Mouse (Mus musculus) layer of hippocampus, adult 8-10 months (tissue): ENCODE measurements around the gene Cep170b. TPM values are rescaled to one million over a fixed set of nuclear protein-coding genes. Genes with fewer than 3 reads are reported as not detected.

Experiments
- DNase-seq, 2 experiments: peaks; one replicate each; pipeline ENCODE4 v3.0.0; 2022; ENCODE audit warnings: low spot score in 2 of 2
- total RNA-seq, 4 experiments: library from RNA; stranded (reverse); gene quantifications; 2 replicates each; pipeline ENCODE4 v1.2.4; 2022

Cep170b gene
- total RNA-seq: 100 to 1,000 TPM; 190 to 216 (median 203) TPM

DNA sequence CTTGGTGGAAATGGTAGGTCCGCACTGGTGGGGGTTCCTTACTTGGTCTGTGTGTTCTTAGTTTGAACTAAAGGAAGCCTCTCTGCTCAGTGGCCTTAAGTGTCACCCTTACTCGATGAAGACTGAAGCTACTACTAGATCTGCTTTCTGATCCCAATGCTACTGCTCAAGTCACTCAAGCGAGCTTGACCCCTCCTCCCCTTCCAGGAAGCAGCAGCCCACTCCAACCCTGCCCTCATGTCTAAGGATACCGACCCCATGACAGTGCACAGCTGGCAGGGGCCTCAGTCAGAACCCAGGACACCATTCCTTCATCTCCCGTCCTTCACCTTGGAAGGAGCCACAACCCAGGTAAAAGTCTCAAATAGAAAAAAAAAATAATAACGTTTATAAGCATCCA is at the start of gene Cep170b:
Gene Cep170b, plus strand, starts transcription at position 240 of the 400 bp plus-strand sequence.
- no peak for DNase-seq

DNA sequence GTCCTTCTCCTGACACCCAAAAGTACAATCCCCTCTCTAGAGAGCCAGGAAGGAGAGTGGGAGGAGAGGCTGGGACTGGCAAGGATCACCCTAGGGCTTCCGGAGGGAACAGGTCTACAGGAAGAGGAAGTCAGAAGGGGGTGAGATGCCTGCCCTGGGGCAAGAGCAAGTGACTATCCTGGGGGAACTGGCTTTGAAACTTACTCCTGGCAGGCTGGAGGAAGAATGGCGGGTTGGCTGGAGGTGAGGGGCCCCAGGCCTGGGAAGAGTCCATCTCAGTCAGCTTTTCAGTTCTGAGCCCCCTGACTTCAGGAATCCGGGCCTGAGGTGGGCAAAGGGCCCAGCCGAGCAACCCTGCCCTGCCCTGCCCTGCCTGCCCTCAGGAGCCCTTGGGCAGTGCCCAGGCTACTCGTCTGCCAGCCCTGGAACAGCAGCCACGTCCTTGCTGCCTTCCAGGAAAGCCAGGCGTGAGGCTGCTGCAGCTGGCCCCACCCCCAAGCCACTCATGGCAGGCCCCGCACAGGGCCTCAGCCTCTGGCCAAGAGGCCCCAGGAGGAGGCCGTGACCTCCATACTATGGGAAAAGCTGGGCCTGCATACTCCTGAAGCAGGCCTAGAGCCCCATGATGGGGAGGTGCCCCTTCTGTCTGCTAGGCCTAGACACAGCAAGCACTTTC is 49.4 kb upstream of the Cep170b start:
- DNase-seq: no peak

DNA sequence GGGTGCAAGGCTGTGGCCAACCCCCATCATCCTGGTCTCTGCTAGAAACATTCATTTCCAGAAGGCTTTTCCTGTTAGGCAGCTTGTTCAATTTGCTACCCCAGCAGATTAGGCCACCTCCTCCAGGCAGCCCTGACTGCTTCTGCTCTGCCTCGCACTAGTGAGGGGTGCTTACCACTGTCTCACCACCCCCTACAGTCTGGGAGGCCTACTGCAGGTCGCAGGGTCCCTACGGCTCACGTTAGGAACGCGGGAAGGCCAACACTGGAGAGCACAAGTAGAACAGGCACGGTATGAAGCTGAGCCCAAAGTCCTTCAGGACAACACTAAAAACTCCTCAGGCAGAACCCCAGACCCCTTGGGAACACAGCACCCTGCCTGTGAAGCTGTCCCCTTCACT is 48.4 kb upstream of the Cep170b start:
- no peak for DNase-seq

DNA sequence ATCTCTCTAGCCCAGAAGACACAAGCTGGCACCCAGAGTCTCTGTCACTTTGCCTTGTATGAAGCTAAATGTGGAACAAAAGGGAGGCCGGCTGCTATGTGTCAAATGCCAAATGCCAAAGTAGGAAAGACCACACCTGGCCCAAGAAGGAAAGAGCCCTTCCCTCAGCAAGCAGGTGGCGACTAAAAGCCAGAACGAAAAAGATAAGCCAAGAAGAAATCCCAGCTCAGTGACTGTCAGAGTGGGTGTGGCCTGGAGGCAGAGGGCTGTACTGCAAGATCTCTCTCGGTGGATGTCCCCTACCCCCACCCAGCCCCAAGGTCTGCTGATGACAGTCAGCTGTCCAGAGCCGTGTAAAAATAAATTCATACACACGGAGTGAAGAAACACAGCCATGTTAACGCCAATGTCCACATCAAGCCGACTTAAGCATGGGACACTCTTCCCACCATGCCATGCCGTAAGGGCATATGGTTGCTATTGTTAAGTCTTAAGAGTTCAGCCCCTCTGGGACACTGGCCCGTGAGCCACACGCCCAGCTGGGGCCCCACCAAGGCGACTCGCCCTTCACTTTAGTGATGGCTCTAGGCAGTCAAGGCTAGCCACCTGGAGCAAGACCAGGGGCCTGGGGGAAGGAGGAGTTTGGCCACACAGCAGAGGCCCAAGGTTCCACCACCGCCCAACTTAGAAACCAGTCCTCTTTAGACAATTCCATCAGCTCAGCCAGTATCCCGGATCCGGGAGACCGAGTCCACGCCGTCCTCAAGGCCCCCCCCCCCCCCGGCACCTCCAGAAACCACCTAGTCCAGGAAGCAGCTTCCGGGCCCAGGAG is 47.3 kb upstream of the Cep170b start:
- no peak for DNase-seq

DNA sequence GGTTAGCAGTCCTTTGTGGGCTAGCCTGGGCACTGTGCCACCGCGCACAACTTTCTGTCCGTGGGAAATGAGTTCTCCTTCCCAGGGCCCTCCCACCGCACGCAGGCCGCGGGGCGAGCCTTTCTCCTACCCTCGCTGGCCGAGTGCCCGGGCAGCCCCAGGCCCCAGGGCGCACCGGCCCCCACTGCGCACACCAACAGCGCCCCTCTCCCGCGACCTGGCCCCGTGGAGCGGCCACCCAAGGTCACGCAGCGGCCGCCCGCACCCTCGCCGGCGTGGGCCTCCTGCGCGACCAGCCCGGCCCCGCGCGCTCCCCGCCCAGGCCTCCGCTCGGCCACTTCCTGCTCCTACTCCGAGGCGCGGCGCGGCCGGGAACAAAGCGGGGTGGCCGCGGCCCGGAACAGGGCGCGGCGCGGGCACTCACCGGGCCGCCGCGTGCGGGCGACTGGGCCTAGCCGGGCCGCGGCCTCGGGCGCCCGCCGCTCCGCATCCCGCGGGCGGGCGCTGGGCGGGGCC is 46.6 kb upstream of the Cep170b start:
- DNase-seq: no peak

DNA sequence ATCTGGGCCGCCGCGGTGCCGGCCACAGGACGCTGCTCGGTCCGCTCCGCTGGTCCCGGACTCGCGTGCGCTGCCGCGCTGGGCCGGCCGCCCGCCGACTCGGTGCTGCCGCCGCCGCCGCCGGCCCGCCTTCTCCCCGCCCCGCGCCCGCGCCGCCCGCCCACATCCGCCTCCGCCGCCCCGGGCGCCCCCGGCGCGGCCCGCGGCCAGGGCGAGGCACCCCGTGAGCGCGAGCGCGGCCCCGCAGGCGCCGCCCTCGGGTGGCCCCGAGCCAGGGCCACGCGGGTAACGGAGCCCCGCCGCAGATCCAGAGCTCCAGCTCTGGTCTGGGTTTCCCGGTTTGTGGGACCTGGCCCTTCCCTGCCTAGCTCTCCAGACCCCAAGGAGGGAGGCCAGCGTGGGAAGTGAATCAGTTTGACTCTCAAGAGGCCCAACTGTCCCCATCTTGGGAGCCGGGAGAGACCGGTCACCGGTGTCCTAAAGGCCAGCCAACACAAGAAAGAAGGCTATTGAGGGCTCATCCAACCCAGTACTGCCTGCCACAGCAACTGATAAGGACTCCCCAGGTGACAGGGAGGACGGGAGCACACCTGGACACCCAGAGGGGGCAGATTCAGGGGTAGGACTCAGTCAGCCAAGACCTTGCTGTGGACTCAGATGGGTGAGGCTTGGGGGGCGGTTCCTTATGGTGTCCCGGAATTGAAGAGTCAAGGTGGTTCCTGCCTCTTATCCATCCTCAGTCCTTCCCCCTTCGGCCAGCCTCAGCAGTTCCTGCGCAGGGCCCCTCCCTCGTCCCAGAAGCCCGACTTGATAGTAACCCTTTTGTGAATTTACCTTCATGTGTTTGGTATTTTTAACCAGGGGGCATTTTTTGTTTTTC is 45.9 kb upstream of the Cep170b start, which contains the start of gene Akt1:
Gene Akt1, minus strand, starts transcription at position 753 of the 880 bp plus-strand sequence.
- DNase-seq: no peak

DNA sequence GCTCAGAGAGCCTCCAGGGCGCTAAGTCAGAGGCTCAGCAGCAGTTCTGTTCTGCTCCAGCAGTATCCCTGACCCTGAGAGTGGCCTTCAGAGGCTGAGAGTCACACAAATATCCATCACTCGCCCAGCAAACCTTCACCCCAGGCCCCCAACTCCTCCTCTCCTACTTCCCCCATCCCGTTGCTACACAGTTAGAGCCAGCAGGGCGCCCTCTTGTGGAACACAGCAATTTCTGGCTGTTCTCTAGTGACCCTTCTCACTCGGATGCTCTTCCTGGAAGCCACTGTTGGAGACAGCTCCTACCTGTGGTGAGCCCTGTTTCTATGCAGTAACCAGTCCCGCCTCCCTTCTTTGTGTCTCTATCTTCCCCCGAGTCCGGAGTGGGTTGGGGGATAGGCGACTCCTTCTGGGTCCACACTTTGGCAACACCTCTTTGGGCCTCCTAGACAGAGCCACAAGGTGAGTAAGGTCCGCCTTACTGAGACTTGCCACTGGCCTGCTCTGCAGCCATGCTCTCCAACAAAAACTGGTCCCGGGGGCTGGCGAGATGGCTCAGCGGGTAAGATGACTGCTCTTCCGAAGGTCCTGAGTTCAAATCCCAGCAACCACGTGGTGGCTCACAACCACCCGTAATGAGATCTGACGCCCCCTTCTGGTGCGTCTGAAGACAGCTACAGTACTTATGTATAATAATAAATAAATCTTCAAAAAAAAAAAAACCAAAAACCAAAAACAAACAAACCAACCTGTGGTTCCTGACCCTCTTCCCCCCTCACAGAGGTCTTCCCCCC is 44.8 kb upstream of the Cep170b start:
- DNase-seq: peak; percentile 69 to 74

DNA sequence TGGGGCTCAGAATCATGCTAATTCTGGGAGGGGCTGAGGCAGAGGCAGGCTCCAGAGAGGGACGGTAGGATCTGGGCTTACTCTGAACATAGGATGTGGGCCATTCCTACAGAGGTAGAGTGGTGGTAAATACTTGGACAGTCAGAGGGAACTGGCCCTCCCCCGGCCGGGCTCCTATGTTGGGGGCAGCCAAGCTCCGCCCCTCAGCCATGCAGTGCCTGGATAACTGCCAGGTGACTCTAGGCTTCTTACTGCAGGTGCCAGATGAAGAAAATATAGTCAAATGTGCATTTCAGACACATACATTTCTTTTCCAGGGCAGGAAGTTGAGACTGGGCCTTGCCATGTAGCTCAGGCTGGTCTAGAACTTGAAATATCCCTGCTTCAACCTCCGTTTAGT is 43.2 kb upstream of the Cep170b start:
- no peak for DNase-seq

DNA sequence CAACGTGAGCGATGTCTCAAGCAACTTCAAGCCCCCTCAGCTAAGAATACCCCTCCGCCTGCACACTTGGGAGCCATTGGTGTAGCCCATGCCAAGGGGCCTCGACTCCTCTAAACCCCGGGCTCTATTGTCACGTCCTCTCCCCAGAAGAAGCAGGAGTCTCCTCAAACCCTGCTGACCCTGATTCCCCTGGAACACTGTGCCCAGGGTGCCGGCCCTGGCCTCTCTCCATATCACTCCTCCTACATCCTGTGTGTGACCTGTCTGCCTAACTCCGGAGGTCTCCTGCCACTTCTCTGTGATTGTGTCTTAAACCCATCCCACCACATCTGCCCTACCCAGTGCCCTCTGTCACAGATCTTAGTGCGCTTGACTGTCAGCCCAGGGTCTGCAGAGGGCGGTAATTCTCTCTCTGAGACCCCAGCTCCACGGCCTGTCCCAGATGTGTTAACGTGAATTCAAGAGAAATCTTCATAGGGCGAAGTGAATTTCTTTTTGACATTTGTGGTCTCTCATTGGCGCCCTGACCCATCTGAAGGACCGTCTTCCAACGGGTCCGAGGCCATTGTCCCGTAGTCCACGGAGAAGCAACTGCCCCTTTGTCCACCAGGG is 42.2 kb upstream of the Cep170b start:
- DNase-seq: no peak

DNA sequence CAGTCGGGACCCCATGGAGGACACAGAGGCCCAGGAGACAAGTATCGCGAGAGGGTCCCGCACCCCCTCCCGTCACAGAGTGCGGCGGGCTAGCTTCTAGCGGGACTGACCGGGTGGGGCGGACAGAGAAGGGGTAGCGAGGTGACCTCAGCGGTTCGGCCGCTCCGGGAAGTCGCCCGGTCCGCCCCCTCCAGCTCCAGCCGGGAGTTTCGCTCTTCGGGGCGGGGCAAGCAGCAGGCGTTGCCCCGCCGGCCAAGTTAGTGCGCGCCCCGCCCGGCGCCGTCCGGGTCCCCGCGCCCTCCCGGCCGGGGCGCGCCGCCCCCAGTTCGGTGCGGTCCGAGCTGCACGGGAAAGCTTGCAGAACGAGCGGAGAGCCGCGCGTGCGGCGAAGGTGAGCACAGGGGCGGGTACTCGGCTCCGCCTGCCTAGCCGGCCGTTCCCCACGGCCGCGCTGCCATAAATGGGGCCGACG is 41.7 kb upstream of the Cep170b start, which contains the start of gene Zbtb42:
Gene Zbtb42, plus strand, starts transcription at position 274 of the 472 bp plus-strand sequence.
- DNase-seq: no peak

DNA sequence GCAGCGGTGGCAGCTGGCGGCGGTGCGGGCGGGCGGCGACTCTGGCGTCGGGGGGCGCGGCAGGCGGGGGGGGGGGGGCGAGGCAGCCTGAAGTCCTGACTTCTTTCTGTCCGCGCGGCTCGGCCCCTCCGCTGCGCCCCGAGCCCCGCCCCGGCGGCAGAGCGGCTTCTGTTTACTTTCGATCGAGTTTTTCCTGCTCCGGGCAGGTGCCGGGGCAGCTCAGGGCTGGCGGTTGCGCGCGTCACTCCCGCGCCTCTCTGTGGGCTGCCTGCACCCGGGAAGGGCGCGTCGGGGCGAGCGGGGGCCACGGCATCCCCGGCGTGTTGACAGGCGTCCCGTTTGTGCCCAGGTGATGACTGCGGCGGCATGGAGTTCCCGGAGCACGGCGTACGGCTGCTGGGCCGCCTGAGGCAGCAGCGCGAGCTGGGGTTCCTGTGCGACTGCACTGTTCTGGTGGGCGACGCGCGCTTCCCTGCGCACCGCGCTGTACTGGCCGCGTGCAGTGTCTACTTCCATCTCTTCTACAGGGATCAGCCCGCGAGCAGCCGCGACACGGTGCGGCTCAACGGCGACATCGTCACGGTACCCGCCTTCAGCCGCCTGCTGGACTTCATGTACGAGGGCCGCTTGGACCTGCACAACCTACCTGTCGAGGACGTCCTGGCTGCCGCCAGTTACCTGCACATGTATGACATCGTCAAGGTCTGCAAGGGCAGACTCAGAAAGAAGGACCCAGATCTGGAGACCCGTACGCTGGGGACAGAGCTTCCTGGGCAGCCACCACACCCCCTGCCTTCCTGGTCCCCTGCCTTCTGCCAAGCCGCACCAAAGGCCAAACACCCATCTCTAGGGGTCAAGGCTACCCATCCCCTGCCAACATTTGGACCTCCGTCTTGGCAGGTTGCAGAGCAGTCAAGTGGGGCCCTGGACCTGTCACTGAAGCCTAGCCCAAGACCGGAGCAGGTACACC is 40.9 kb upstream of the Cep170b start:
- no peak for DNase-seq

DNA sequence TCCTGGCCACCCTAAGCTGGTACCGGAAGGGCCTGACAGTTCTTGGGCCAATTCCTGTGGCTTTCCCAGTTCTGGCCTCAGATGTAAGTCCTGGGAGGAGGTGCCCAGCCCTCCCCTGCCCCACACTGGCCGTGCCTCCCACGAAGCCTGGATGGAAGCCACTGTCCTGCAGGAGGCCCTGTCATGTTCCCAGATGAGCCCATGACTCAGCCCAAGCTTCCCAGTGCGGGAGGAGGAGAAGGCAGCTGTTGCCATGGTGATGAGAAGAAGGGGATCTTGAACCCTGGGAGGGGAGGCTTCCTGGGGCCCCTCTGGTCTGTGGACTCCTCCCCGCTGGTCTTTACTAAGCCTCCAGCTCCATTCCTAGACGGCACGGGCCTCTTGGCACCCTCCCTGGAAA is 36.9 kb upstream of the Cep170b start:
- DNase-seq: no peak

DNA sequence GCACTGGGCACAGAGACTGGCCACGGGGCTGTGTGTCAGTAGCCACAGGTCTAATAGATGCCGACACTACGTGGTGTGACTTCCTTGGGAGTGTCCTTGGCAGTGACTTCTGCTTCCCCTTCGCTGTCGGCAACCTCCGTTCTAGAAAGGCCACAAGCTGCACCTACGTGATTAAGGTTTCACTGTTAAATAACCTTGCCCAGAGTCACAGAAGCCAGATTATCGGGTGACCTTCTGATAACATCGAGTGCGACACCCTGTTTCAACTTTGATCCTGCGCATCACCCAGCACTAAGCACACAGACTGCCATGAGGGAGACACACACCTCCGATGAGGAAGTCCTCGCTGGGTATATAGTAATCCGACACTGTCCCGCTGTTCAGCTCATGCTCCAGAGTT is 31.8 kb upstream of the Cep170b start:
- no peak for DNase-seq

DNA sequence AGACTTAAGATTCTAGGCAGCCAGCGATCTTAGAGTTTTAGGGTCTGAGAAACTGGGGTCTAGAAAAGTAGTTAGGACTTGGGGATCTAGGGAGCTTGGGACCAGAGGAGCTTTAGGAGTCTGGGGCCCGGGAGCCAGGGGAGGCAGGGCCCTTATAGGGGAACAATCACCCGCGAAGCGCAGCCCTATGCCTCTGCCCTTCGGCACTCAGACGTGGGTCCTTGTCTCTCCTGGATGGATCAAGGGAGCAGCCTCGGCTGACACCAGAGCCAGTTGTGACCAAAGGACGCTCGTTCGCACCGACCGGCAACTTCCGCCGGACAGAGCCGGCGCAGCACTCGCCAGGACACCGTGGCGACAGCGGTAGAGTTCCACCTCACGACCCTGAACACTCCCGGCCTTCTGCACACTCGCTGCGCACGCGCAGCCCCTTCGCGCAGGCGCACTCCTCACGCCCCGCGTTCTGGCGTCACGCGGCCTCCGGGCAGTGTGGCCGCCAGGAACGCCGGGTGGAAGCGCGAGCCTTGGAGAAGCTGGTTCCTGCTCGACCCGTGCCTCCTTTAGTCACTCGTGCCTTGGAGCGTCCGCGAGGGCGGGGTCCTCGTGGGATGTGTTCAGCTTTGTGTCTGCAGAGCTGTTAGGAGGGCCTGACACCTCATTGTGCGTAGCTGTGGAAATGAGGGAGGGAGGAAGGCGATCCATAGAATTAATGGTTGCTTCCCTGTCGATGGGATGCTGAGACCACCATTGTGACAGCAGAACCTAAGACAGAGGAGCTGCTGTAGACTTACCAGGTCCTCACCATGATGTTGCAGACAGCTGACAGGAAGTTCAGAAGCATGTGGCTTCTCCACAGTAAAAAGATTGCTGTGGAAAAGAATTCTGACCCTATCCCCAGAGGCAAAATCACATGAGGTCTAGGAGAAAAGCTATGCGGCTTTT is 26.8 kb upstream of the Cep170b start:
- DNase-seq: peak; percentile 91 to 96

DNA sequence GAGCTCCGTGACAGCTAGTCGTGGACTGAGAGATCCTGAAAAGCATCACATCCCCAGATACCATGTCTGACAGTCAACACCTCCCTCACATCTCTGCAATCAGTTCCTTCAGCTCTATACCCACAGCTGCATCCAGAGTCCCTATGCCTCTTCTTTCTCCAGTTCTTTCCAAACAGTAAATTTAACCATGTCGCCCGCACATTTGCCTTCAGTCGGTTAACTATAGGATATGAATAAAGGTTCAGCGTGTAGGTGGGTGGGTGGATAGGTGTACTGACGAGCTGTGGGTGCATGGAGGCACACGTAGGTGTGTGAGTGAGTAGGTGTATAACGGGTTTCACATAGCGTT is 26.2 kb upstream of the Cep170b start:
- DNase-seq: no peak

DNA sequence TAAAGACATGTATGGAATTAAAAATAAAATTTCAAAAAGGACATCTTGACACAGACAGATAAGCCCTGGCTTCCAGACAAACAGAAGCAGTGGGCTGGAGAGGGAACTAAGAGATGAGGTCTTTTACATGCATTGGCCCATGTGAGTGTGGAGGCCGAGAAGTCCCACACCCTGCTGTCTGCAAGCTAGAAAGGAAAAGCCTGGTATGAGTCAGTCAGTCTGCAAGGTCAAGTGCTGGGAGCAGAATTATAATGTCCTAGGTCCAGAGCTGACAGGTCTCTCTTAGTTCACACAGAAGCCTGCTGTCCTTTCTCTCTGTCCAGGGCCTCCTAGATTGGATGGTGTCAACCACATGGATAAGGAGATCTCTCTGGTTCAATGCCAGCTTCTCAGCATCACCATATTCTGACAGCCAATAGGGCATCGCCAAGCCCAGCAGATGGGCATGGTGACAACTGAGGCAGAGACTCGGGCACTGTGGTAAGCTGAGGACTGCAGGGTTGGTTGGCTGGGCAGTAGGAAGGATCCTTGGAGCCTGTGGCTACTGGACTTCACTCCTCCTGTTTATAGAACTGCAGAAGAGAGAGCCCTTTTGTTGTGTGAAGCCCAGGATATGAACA is 23.3 kb upstream of the Cep170b start:
- DNase-seq: no peak

DNA sequence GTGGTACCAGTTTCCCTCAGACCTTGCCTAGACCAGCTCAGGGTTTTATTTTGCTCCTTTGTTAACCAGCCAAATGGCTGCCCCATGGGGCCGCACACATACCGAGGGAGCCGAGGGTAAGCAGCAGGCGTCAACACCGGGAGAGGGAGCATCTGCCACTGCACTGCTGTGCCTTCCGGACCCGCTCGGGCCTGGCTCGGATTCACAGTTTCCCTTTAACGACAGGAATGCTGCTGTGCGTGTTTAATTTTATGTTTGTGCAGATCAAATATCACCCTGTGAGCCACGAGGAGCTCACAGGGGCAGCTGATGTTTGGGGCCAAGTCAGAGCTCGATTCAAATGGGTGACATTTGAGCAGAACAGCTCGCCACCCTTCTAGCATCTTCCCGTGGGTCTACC is 19.7 kb upstream of the Cep170b start:
- DNase-seq: no peak
